Mouse (Mus musculus) inflammation-experienced regulatory T-cells, adult 16 weeks (primary cell): ENCODE results near the gene Gad2. TPM values are rescaled to one million over a fixed set of nuclear protein-coding genes. Genes with fewer than 3 reads are reported as not detected.

ENCODE experiments used
- polyA plus RNA-seq: library from polyadenylated mRNA; unstranded; fragments of 100-300 nt; shearing (Covaris generic); gene quantifications from one replicate; pipeline ENCODE4 v1.2.1, GENCODE M21; 2017

Gene Gad2
- not detected for polyA plus RNA-seq

DNA sequence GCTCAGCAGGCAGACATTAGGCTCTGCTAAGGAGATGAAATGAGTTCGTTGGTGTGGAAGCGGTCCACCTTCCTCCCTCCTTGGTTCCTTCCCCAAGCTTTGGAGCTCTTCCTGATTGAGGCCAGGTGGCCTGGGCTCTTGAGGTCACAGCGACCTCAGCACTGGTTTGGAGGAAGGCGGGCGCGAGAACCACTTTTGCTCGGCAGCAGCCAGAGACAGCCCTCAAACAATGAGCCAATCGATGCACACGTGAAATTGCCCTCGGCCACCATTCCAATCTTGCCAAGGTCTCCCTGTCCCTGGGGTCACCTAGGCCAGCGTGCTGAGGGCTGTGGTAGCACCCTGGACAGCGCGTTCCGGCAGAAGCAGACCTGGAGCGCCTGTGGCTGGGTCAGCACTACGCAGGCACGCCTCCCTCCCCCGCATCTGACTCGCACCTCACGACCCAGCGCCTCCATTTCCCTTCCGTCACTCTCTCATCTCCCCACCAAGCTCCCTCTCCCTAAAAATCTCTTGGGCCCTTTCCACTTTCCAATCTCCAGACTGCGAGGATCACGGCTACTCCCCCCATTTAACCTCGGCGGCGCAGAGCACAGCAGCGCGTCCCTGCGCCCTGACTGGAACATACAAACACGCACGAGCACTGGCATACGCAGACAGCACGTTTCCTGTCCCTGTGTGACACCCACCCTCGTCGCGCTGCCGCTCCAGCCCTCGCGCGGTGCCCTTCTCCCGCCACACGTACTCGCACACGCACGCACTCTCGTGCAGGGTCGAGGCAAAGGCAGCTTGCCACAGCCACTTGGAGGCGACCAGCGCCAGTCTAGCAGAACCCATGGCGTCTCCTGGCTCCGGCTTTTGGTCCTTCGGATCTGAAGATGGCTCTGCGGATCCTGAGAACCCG lies at the start of gene Gad2:
Gene Gad2, plus strand, starts transcription at position 378 of the 904 bp plus-strand sequence.

Other genes starting within 250 kb of the Gad2 start
- 90.0 TPM for gene Apbb1ip, start 151.9 kb downstream of the Gad2 start, polyA plus RNA-seq